Mouse (Mus musculus) small intestine, adult 2 months (tissue): Measurements from ENCODE around the gene Gm4791. TPM values are rescaled to one million over a fixed set of nuclear protein-coding genes. Genes with fewer than 3 reads are reported as not detected.

ENCODE experiments used
- H3K27ac ChIP-seq: fragments of 200-500 bp; 2 replicates; pipeline ENCODE4 v1.5.1; 2012; ENCODE audit warnings: low read depth, low read length, control low read depth, inconsistent platforms; ENCODE audit not compliant: insufficient read depth
- H3K27me3 ChIP-seq: fragments of 200-500 bp; 2 replicates; pipeline ENCODE4 v1.6.1; 2012; ENCODE audit warnings: mild to moderate bottlenecking, moderate library complexity, low read length, inconsistent platforms; ENCODE audit not compliant: control insufficient read depth, insufficient read depth
- H3K36me3 ChIP-seq: fragments of 200-500 bp; 2 replicates; pipeline ENCODE4 v1.6.1; 2012; ENCODE audit warnings: mild to moderate bottlenecking, low read length, control low read depth, inconsistent platforms; ENCODE audit not compliant: control insufficient read depth, insufficient read depth
- H3K4me1 ChIP-seq: fragments of 200-500 bp; 2 replicates; pipeline ENCODE4 v1.6.1; 2012; ENCODE audit warnings: low read length, inconsistent platforms, mixed read lengths; ENCODE audit not compliant: control insufficient read depth, insufficient read depth, insufficient read length
- H3K4me3 ChIP-seq: fragments of 200-500 bp; 2 replicates; pipeline ENCODE4 v1.5.1; 2012; ENCODE audit warnings: low read depth, mild to moderate bottlenecking, control low read depth, inconsistent platforms, low read length, moderate library complexity
- CTCF ChIP-seq: fragments of 200-500 bp; IDR thresholded peaks from 2 replicates; pipeline ENCODE4 v1.5.1; 2012; ENCODE audit warnings: low read depth, mild to moderate bottlenecking, control low read depth, inconsistent platforms, low read length, moderate library complexity, mixed read lengths; ENCODE audit not compliant: insufficient replicate concordance, insufficient read length; ENCODE audit errors: extremely low read depth
- POLR2A ChIP-seq: fragments of 200-500 bp; IDR thresholded peaks from 2 replicates; pipeline ENCODE4 v1.6.1; 2012; ENCODE audit warnings: low read depth, mild to moderate bottlenecking, control low read depth, inconsistent platforms, low read length, moderate library complexity
- WGBS: fragments of 180-500 bp; shearing (Covaris S2); methylation state at CpG from one replicate; pipeline ENCODE4 v1.1.7; 2018; 5-methylcytosine and 5-hydroxymethylcytosine counted together
- polyA plus RNA-seq: library from polyadenylated mRNA; depleted of rRNA; stranded (reverse); fragments of >200 nt; gene quantifications from 2 replicates; pipeline ENCODE4 v1.2.3, GENCODE M21; 2012; rRNA removed

The Gm4791 gene
- not detected in 2 replicates for polyA plus RNA-seq

DNA sequence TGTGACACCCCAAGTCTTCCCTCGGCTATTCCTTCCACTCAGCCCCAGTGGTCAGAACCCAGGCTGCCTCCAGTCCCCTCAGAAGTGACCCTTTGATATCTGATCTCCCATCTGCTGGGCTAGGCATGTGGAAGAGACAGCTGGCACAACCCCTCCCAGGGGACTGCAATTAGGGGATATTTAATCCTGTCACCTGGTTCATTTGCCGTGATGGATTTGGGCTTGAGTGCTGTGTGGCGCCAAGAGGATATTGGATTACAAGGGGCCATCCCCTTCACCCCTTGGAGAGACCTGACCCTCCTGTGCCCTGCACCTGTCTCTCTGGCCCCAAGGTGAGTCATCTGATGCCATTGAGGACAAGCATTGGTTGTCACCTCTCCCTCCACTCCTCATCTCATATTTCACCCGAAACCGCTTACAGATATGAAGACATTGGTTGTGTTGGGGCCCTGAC lies at the start of gene Gm4791:
Gm4791 (plus strand) TSS at position 404 of the 454 bp plus-strand sequence.
- Histone ChIP-seq H3K36me3 (no peaks in the 10 kb centered on the region), H3K27me3 (no peaks in the 10 kb centered on the region), H3K4me3 (no peak within 1 kb of the TSS), H3K4me1 (no peaks in the 10 kb centered on the region), H3K27ac (no peak within 1 kb of the TSS)
- WGBS, result 43% methylated on average over 5 of the region's 5 CpGs
- TF ChIP-seq CTCF, result no peak
- no peak for TF ChIP-seq POLR2A

DNA sequence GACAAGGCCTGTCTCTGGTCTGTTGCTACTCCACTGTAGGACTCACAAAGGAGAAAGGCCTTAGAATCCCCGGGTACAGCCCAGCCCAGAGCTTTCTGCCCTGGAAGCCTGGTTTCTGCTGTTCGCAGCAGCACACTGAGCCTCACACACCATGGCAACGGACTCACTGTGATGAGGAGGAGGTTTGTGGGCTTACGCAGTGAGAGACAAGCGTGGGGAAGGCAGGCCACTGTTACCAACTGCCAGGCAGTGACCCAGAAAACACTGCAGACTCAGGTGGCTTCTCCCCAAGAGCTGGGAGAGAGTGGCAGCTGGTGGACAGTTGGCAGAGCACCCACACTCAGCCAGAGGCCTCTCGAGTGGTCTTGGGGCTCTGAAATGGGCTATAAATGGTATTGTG lies 42.3 kb upstream of the Gm4791 start:
- Histone ChIP-seq H3K36me3 (no peaks in the 10 kb centered on the region), H3K27ac (no peak overlapping the region), H3K4me3 (no peak overlapping the region), H3K27me3 (no peaks in the 10 kb centered on the region), H3K4me1 (no peaks in the 10 kb centered on the region)
- TF ChIP-seq POLR2A (no peak), CTCF (no peak)
- WGBS, result 77% methylated on average over 6 of the region's 6 CpGs

- Histone ChIP-seq H3K4me1 (no peaks in the 10 kb centered on the region), H3K27ac (no peak overlapping the region), H3K27me3 (no peaks in the 10 kb centered on the region), H3K36me3 (no peaks in the 10 kb centered on the region), H3K4me3 (no peak overlapping the region)
- 66% methylated on average over 8 of the region's 8 CpGs for WGBS
- TF ChIP-seq POLR2A (no peak), CTCF (no peak)
These were observed 41.1 kb upstream of the Gm4791 start for GRCm38 (mm10) chr9:46957420-46957950.

DNA sequence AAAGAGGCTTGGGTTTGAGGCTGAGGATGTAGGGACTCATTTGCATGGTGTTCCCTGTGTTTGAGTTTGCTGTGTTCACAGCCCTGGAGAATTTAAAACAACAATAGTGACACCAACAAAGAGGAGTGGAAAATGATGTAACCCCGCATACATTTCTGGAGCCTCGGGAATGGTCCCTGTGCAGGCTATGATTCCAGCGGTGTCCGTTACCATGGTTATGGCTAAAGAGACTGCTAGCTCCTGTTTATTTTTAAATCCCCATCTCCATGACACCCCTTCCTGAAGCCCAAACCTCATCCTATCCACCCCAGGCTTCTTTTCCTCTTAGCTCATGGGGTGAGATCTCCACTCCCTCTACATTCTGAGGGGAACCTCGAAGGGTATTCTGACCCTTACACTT lies 32.5 kb upstream of the Gm4791 start:
- no peaks in the 10 kb centered on the region for H3K36me3 ChIP-seq
- no peaks in the 10 kb centered on the region for H3K4me1 ChIP-seq
- no peak for TF ChIP-seq CTCF
- no peak for TF ChIP-seq POLR2A
- 69% methylated on average over 5 of the region's 5 CpGs for WGBS
- H3K27me3 ChIP-seq, result no peaks in the 10 kb centered on the region
- no peak overlapping the region for H3K27ac ChIP-seq
- H3K4me3 ChIP-seq, result no peak overlapping the region

DNA sequence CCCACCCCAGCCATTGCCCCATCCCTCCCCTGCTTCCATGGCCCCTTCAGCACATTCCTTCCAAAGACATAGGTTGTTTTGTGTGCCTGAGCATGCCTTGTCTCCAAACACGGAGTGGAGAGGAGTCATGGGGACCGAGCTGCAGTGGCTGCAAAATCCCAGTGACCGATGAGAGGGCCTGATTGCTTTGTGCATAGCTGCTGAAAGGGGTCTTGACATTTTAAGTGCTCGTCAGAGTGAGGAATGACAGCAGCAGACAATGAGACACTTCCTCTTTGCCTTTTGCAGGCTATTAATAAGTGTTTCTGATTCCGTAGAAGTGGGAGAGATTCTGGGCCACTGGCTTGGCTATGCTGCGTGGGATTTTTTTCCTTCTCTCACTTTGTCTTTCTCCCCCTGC lies 29.6 kb upstream of the Gm4791 start:
- Histone ChIP-seq H3K27ac (no peak overlapping the region), H3K27me3 (no peaks in the 10 kb centered on the region), H3K4me1 (no peaks in the 10 kb centered on the region), H3K4me3 (no peak overlapping the region), H3K36me3 (no peaks in the 10 kb centered on the region)
- 34% methylated on average over 6 of the region's 6 CpGs for WGBS
- no peak for TF ChIP-seq POLR2A
- no peak for TF ChIP-seq CTCF

DNA sequence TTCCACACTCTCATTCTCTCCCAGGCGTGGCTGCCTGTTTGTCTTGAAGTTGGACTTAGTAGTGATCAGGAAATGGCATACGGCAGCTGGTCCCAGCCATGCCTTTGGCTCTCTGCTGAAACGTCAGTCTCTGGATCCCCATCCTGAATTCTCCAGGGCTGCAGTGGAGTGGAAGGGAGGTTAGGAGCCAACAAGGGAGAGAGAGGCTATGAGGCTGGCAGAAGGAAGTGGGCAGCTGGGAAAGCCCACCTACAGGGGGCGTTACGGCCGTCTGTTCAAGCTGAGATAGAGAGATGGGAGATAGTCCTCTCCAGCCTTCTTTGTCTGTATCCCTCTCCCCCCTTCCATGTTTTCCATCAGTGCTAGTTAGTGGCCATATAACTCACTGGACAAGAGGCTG lies 29.1 kb upstream of the Gm4791 start:
- 44% methylated on average over 6 of the region's 6 CpGs for WGBS

DNA sequence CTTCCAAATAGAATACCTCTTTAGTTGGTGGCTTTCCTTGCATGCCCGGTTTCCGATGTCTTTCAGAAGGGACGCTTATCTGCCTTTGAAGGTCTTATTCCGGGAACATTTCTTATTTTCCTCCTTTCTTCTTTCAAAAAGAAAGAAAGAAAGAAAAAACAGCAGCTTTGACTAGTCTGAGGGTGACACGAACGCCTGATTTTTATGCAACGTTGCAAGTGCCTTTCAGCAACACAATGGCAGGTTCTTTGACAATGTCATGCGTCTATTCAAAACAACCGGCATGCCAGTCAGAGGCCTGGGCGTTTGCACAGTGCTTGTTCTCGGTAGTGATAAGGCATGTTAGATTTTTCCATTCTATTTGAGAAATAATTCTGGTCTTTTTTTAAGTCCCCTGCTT lies 19.7 kb upstream of the Gm4791 start:
- TF ChIP-seq CTCF, result no peak
- no peak for TF ChIP-seq POLR2A
- Histone ChIP-seq H3K4me3 (no peak overlapping the region), H3K36me3 (no peaks in the 10 kb centered on the region), H3K27me3 (no peaks in the 10 kb centered on the region), H3K27ac (no peak overlapping the region), H3K4me1 (no peaks in the 10 kb centered on the region)
- WGBS, result 63% methylated on average over 11 of the region's 11 CpGs

More for the DNA sequence above, 29.1 kb upstream of the Gm4791 start:
- Histone ChIP-seq H3K4me3 (no peak overlapping the region), H3K36me3 (no peaks in the 10 kb centered on the region), H3K4me1 (no peaks in the 10 kb centered on the region), H3K27me3 (no peaks in the 10 kb centered on the region), H3K27ac (no peak overlapping the region)
- TF ChIP-seq CTCF, result no peak
- TF ChIP-seq POLR2A, result no peak

DNA sequence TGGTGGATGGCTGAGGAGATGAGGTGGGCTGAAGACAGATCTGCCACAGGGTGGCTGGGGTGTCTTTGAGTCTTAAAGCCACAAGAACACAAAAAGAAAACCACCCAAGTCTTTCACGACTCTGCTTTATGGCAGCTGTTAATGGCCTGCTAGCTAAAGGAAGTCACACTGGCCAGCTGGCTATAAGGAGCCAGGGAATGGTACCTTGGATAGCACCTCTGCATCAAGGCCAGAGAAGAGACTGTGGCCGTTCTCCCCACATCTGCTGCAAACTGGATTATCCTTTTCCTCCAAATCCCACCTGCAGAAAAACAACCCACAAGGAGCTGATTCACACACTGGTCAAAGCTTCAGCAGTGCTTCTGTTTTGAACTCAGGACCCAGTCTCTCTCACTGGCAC lies 18.4 kb upstream of the Gm4791 start:
- WGBS, result 4% methylated on average over 2 of the region's 2 CpGs
- Histone ChIP-seq H3K4me1 (no peaks in the 10 kb centered on the region), H3K27ac (no peak overlapping the region), H3K36me3 (no peaks in the 10 kb centered on the region), H3K27me3 (no peaks in the 10 kb centered on the region), H3K4me3 (no peak overlapping the region)
- no peak for TF ChIP-seq CTCF
- TF ChIP-seq POLR2A, result no peak
